Mouse (Mus musculus) neural tube, embryonic 12.5 days (tissue): ENCODE measurements at regions not wholly inside any gene's neighbourhood (a gene's known extent, or its start where the extent isn't known, plus 50 kb on each side); places are given as distances from the start of the nearest gene placed in this dataset.

Experiments used
- ATAC-seq: fragments of 200-750 bp; cut with Nextera tagmentation; 2 replicates; pipeline ENCODE4 v1.8.0; 2017; ENCODE audit warnings: low read depth, mild to moderate bottlenecking, moderate TSS enrichment, moderate library complexity; ENCODE audit not compliant: low FRiP score
- H3K27ac ChIP-seq: fragments of 300-500 bp; sonication (generic); 2 replicates; pipeline ENCODE4 v1.5.1; 2016
- H3K27me3 ChIP-seq: fragments of 300-500 bp; sonication (generic); replicated peaks from 2 replicates; pipeline ENCODE4 v1.6.1; 2016; ENCODE audit warnings: mild to moderate bottlenecking
- H3K36me3 ChIP-seq: fragments of 300-500 bp; sonication (generic); 2 replicates; pipeline ENCODE4 v1.6.1; 2016; ENCODE audit warnings: mild to moderate bottlenecking
- H3K4me1 ChIP-seq: fragments of 300-500 bp; sonication (generic); 2 replicates; pipeline ENCODE4 v1.6.1; 2016
- H3K4me2 ChIP-seq: fragments of 300-500 bp; sonication (generic); replicated peaks from 2 replicates; pipeline ENCODE4 v1.6.1; 2016; ENCODE audit warnings: mild to moderate bottlenecking
- H3K4me3 ChIP-seq: fragments of 300-500 bp; sonication (generic); 2 replicates; pipeline ENCODE4 v1.5.1; 2016
- H3K9ac ChIP-seq: fragments of 300-500 bp; sonication (generic); 2 replicates; pipeline ENCODE4 v1.6.1; 2016; ENCODE audit warnings: mild to moderate bottlenecking
- H3K9me3 ChIP-seq: fragments of 300-500 bp; sonication (generic); 2 replicates; pipeline ENCODE4 v1.6.1; 2016; ENCODE audit warnings: mild to moderate bottlenecking
- WGBS: fragments of 180-500 bp; shearing (Covaris S2); methylation state at CpG from one replicate; pipeline ENCODE4 v1.1.7; 2016; 5-methylcytosine and 5-hydroxymethylcytosine counted together

GRCm38 (mm10) chr4:62780837-62781236 lies 184.5 kb upstream of the Zfp618 start:
- Histone ChIP-seq H3K36me3 (no peaks in the 10 kb centered on the region), H3K4me1 (peaks cover 11% of the 10 kb centered on the region), H3K9ac (peak overlapping the region; percentile 33; the same call in 1 of the 2 replicates), H3K27me3 (0 out of 2 replicates have a peak, but pooled peaks cover 2% of the 10 kb centered on the region), H3K9me3 (no peaks in the 10 kb centered on the region), H3K4me2 (peak overlapping the region; percentile 64), H3K4me3 (peak overlapping the region; percentile 33), H3K27ac (no peak overlapping the region)
- ATAC-seq, result peak; percentile 49
- WGBS, result 50% methylated on average over 10 of the region's 11 CpGs

- no peaks in the 10 kb centered on the region for H3K36me3 ChIP-seq
- H3K27me3 ChIP-seq, result 0 out of 2 replicates have a peak, but pooled peaks cover 2% of the 10 kb centered on the region
- H3K4me3 ChIP-seq, result no peak overlapping the region
- 21% methylated on average over 8 of the region's 8 CpGs for WGBS
- H3K9me3 ChIP-seq, result no peaks in the 10 kb centered on the region
- 0 out of 2 replicates have a peak overlapping the region, but pooled peaks have one; percentile 33 for H3K9ac ChIP-seq
- no peak overlapping the region for H3K27ac ChIP-seq
- H3K4me1 ChIP-seq, result peaks cover 11% of the 10 kb centered on the region
- ATAC-seq, result peak; percentile 19; the same call in 1 of the 2 replicates
- peak overlapping the region; percentile 64 for H3K4me2 ChIP-seq
Measured at GRCm38 (mm10) chr4:62781309-62781800, 184.0 kb upstream of the Zfp618 start.

- ATAC-seq, result no peak
- no peak overlapping the region for H3K9ac ChIP-seq
- no peaks in the 10 kb centered on the region for H3K36me3 ChIP-seq
- 91% methylated on average over 7 of the region's 7 CpGs for WGBS
- no peak overlapping the region for H3K27ac ChIP-seq
- no peaks in the 10 kb centered on the region for H3K9me3 ChIP-seq
- H3K4me1 ChIP-seq, result peaks cover 11% of the 10 kb centered on the region
- H3K4me2 ChIP-seq, result no peak overlapping the region
- H3K27me3 ChIP-seq, result 0 out of 2 replicates have a peak, but pooled peaks cover 2% of the 10 kb centered on the region
- no peak overlapping the region for H3K4me3 ChIP-seq
Measured at GRCm38 (mm10) chr4:62785711-62786110, 179.7 kb upstream of the Zfp618 start.

DNA sequence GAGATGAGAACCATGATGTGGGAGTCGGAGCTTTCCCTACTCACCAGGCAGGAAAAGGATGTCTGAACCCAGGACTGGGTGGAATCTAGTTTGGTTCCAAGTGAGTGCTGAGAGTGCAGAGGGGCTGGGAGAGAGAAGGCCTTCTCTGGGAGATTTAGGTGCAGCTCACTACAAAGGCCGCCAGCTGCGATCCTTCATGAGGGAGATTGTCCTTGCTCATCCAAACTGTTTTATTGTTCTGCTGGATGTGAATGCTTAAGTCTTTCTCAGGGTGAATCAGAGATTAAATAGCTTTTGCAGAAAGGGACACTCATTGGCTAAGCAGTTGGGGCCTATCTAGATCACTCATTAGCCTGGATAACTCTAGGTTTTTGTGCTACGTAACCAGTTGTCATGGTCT lies 175.7 kb upstream of the Zfp618 start:
- Histone ChIP-seq H3K9ac (no peak overlapping the region), H3K9me3 (no peaks in the 10 kb centered on the region), H3K4me3 (no peak overlapping the region), H3K27me3 (no peaks in the 10 kb centered on the region), H3K36me3 (no peaks in the 10 kb centered on the region), H3K4me1 (no peaks in the 10 kb centered on the region), H3K27ac (no peak overlapping the region), H3K4me2 (no peak overlapping the region)
- 57% methylated on average over 4 of the region's 4 CpGs for WGBS
- ATAC-seq, result no peak

- Histone ChIP-seq H3K27me3 (no peaks in the 10 kb centered on the region), H3K4me2 (no peak overlapping the region), H3K36me3 (no peaks in the 10 kb centered on the region), H3K27ac (no peak overlapping the region), H3K9me3 (no peaks in the 10 kb centered on the region), H3K4me1 (no peaks in the 10 kb centered on the region), H3K4me3 (no peak overlapping the region), H3K9ac (no peak overlapping the region)
- ATAC-seq, result no peak
- 73% methylated on average over 5 of the region's 5 CpGs for WGBS
Measured at GRCm38 (mm10) chr4:62793582-62793981, 171.8 kb upstream of the Zfp618 start.

DNA sequence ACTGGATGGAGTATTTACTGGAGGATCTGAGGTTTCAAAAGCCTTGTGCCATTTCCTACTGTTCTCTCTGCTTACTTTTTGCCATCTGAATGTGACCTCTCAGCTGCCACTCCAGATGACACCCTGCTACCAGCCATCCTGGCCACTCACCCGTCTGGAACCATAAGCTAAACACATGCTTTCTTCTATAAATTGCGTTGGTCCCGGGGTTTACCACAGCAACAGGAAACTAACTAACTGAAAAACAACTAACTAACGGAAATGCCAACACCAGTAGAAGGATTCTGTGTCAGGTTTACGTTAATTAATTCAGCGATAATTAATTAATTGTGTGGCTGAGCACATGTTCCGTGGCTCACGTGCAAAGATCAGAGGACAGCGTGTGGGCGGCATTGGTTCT lies 169.8 kb upstream of the Zfp618 start:
- Histone ChIP-seq H3K4me3 (no peak overlapping the region), H3K27ac (no peak overlapping the region), H3K4me2 (no peak overlapping the region), H3K36me3 (no peaks in the 10 kb centered on the region), H3K4me1 (no peaks in the 10 kb centered on the region), H3K9me3 (no peaks in the 10 kb centered on the region), H3K9ac (no peak overlapping the region), H3K27me3 (no peaks in the 10 kb centered on the region)
- 82% methylated on average over 10 of the region's 10 CpGs for WGBS
- ATAC-seq, result no peak

GRCm38 (mm10) chr4:62799923-62800322 lies 165.4 kb upstream of the Zfp618 start:
- no peak for ATAC-seq
- H3K9me3 ChIP-seq, result no peaks in the 10 kb centered on the region
- H3K27ac ChIP-seq, result no peak overlapping the region
- WGBS, result 86% methylated on average over 4 of the region's 4 CpGs
- H3K4me3 ChIP-seq, result no peak overlapping the region
- no peaks in the 10 kb centered on the region for H3K4me1 ChIP-seq
- H3K4me2 ChIP-seq, result no peak overlapping the region
- H3K9ac ChIP-seq, result no peak overlapping the region
- no peaks in the 10 kb centered on the region for H3K27me3 ChIP-seq
- no peaks in the 10 kb centered on the region for H3K36me3 ChIP-seq

DNA sequence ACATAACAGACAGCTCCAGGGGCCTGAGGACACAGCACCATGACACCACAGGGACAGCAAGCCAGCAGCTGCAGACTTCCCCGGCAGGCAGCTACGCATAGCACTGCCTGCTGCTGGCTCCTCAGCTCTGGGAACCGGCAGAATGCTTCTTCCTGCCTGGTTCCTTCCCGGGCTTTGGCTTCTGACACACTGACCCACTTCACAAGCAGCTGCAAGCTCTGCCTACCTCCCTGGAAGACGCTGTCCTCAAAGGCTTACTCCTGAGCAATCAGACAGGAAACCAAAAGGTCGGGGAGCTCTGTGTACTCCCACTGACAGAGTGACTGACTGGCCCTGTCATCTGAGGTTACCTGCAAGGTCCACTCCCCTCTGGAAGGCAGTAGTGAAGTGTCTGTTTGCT lies 159.5 kb upstream of the Zfp618 start:
- Histone ChIP-seq H3K27me3 (no peaks in the 10 kb centered on the region), H3K9ac (no peak overlapping the region), H3K9me3 (no peaks in the 10 kb centered on the region), H3K4me2 (no peak overlapping the region), H3K27ac (no peak overlapping the region), H3K36me3 (no peaks in the 10 kb centered on the region), H3K4me1 (no peaks in the 10 kb centered on the region), H3K4me3 (no peak overlapping the region)
- no peak for ATAC-seq
- WGBS, result 31% methylated on average over 6 of the region's 6 CpGs

- no peak overlapping the region for H3K27ac ChIP-seq
- no peak for ATAC-seq
- no peaks in the 10 kb centered on the region for H3K4me1 ChIP-seq
- H3K36me3 ChIP-seq, result no peaks in the 10 kb centered on the region
- H3K9ac ChIP-seq, result no peak overlapping the region
- H3K4me2 ChIP-seq, result no peak overlapping the region
- H3K9me3 ChIP-seq, result no peaks in the 10 kb centered on the region
- H3K27me3 ChIP-seq, result no peaks in the 10 kb centered on the region
- no peak overlapping the region for H3K4me3 ChIP-seq
- WGBS, result 77% methylated on average over 2 of the region's 2 CpGs
Measured at GRCm38 (mm10) chr4:62806786-62807185, 158.6 kb upstream of the Zfp618 start.

GRCm38 (mm10) chr4:62807926-62808552 lies 157.3 kb upstream of the Zfp618 start:
- no peak for ATAC-seq
- Histone ChIP-seq H3K4me3 (no peak overlapping the region), H3K9me3 (no peaks in the 10 kb centered on the region), H3K27me3 (no peaks in the 10 kb centered on the region), H3K36me3 (no peaks in the 10 kb centered on the region), H3K27ac (no peak overlapping the region), H3K9ac (no peak overlapping the region), H3K4me2 (no peak overlapping the region), H3K4me1 (no peaks in the 10 kb centered on the region)
- 68% methylated on average over 12 of the region's 12 CpGs for WGBS

- H3K4me3 ChIP-seq, result no peak overlapping the region
- 94% methylated on average over 12 of the region's 12 CpGs for WGBS
- no peaks in the 10 kb centered on the region for H3K9me3 ChIP-seq
- no peaks in the 10 kb centered on the region for H3K36me3 ChIP-seq
- no peaks in the 10 kb centered on the region for H3K27me3 ChIP-seq
- H3K4me2 ChIP-seq, result no peak overlapping the region
- ATAC-seq, result no peak
- no peaks in the 10 kb centered on the region for H3K4me1 ChIP-seq
- H3K27ac ChIP-seq, result no peak overlapping the region
- no peak overlapping the region for H3K9ac ChIP-seq
Measured at GRCm38 (mm10) chr4:62808553-62808950, 156.8 kb upstream of the Zfp618 start.

DNA sequence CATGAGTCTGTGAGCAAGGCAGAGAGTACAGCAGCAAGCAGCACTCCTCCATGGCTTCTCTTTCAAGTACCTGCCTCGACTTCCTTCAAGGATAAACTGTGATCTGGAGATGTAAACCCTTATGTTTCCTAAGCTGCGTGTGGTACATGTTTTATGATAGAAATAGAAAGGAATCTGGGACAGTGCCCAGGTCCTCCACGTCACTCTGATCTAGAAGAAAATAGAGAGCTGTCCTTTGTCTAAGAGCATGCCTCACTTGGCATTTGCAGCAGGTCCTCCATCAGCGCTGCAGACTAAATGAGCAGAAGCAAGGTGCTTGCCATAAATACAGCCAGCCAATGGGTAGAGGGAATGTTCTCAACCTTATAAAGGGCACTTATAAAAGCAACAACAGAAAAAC lies 156.3 kb upstream of the Zfp618 start:
- no peaks in the 10 kb centered on the region for H3K9me3 ChIP-seq
- no peaks in the 10 kb centered on the region for H3K27me3 ChIP-seq
- H3K4me2 ChIP-seq, result no peak overlapping the region
- H3K4me3 ChIP-seq, result no peak overlapping the region
- WGBS, result 83% methylated on average over 4 of the region's 4 CpGs
- H3K9ac ChIP-seq, result no peak overlapping the region
- H3K27ac ChIP-seq, result no peak overlapping the region
- H3K36me3 ChIP-seq, result no peaks in the 10 kb centered on the region
- no peaks in the 10 kb centered on the region for H3K4me1 ChIP-seq
- no peak for ATAC-seq

DNA sequence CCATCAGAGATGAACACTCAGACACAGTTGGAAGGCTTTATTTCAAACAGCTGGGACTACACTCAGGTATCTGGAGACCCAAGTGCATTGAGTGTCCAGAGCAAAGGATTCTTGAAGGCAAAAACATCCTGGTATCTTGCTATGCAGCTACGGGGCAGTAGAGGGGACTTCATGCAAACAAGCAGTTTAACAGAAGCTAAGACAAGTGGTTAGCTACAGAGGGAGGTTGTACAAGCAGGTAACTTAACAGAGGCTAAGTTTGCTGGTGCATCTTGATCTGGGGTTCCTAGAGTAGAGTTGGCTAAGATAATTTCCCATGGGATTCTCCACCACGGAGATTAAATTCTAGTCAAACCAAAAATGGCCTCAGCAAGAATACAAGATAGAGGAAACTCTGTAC lies 145.5 kb upstream of the Zfp618 start:
- WGBS, result 86% methylated on average over 2 of the region's 2 CpGs
- Histone ChIP-seq H3K9me3 (no peaks in the 10 kb centered on the region), H3K27me3 (no peaks in the 10 kb centered on the region), H3K36me3 (no peaks in the 10 kb centered on the region), H3K4me3 (no peak overlapping the region), H3K9ac (no peak overlapping the region), H3K4me1 (peaks cover 8% of the 10 kb centered on the region), H3K4me2 (no peak overlapping the region), H3K27ac (no peak overlapping the region)
- ATAC-seq, result no peak
